Mouse (Mus musculus): ENCODE data around the gene Hoxb5. TPM values are rescaled to one million over a fixed set of nuclear protein-coding genes. Genes with fewer than 3 reads are reported as not detected.

The Hoxb5 gene
- polyA plus RNA-seq, 1 experiment from 2014 or later = 19.2 TPM

- no peak for ATAC-seq (ENCODE audit: low FRiP score, low TSS enrichment)
- H3K4me3 ChIP-seq (ENCODE audit: low read length) = no peak overlapping the region
- no peaks in the 10 kb centered on the region for H3K27me3 ChIP-seq (ENCODE audit: insufficient read depth, low read length)
- H3K36me3 ChIP-seq (ENCODE audit: insufficient read depth, low read length) = peaks cover 28% of the 10 kb centered on the region
- peaks cover 82% of the 10 kb centered on the region for H3K4me1 ChIP-seq (ENCODE audit: insufficient read depth, low read length)
- peak overlapping the region; percentile 99 for H3K27ac ChIP-seq (ENCODE audit: low read length)
- H3K4me2 ChIP-seq (replicated peaks; ENCODE audit: low read depth, low read length) = peak overlapping the region; percentile 50
- no peaks in the 10 kb centered on the region for H3K9me3 ChIP-seq (ENCODE audit: low read length)
- H3K9ac ChIP-seq (replicated peaks; ENCODE audit: low read length) = peak overlapping the region; percentile 64
- WGBS = 9% methylated on average over 4 of the region's 4 CpGs
These were observed 44.6 kb downstream of the Hoxb5 start for GRCm38 (mm10) chr11:96347717-96348116.

GRCm38 (mm10) chr11:96348141-96348928, 45.2 kb downstream of the Hoxb5 start:
- Histone ChIP-seq H3K27ac (ENCODE audit: low read length) (peak overlapping the region; percentile 99), H3K27me3 (ENCODE audit: insufficient read depth, low read length) (no peaks in the 10 kb centered on the region), H3K4me3 (ENCODE audit: low read length) (peak overlapping the region; percentile 14), H3K9me3 (ENCODE audit: low read length) (no peaks in the 10 kb centered on the region), H3K36me3 (ENCODE audit: insufficient read depth, low read length) (peaks cover 30% of the 10 kb centered on the region), H3K4me2 (replicated peaks; ENCODE audit: low read depth, low read length) (peak overlapping the region; percentile 50), H3K9ac (replicated peaks; ENCODE audit: low read length) (peak overlapping the region; percentile 64), H3K4me1 (ENCODE audit: insufficient read depth, low read length) (peaks cover 76% of the 10 kb centered on the region)
- 0 out of 2 replicates have a peak, but pooled peaks have one; percentile 10 for ATAC-seq (ENCODE audit: low FRiP score, low TSS enrichment)
- 13% methylated on average over 21 of the region's 21 CpGs for WGBS

- ATAC-seq (ENCODE audit: low FRiP score, low TSS enrichment) = no peak
- Histone ChIP-seq H3K4me2 (replicated peaks; ENCODE audit: low read depth, low read length) (peak overlapping the region; percentile 50), H3K9ac (replicated peaks; ENCODE audit: low read length) (peak overlapping the region; percentile 64), H3K4me1 (ENCODE audit: insufficient read depth, low read length) (peaks cover 70% of the 10 kb centered on the region), H3K36me3 (ENCODE audit: insufficient read depth, low read length) (peaks cover 27% of the 10 kb centered on the region), H3K4me3 (ENCODE audit: low read length) (peak overlapping the region; percentile 31), H3K27me3 (ENCODE audit: insufficient read depth, low read length) (no peaks in the 10 kb centered on the region), H3K27ac (ENCODE audit: low read length) (peak overlapping the region; percentile 99), H3K9me3 (ENCODE audit: low read length) (no peaks in the 10 kb centered on the region)
- 9% methylated on average over 3 of the region's 3 CpGs for WGBS
These were observed 45.9 kb downstream of the Hoxb5 start for GRCm38 (mm10) chr11:96348988-96349387.

GRCm38 (mm10) chr11:96349491-96350340, 46.6 kb downstream of the Hoxb5 start:
- peak overlapping the region; percentile 99 for H3K27ac ChIP-seq (ENCODE audit: low read length)
- peaks cover 64% of the 10 kb centered on the region for H3K4me1 ChIP-seq (ENCODE audit: insufficient read depth, low read length)
- WGBS = 3% methylated on average over 14 of the region's 14 CpGs
- peak overlapping the region; percentile 31 for H3K4me3 ChIP-seq (ENCODE audit: low read length)
- H3K4me2 ChIP-seq (replicated peaks; ENCODE audit: low read depth, low read length) = peak overlapping the region; percentile 50
- no peaks in the 10 kb centered on the region for H3K9me3 ChIP-seq (ENCODE audit: low read length)
- H3K27me3 ChIP-seq (ENCODE audit: insufficient read depth, low read length) = no peaks in the 10 kb centered on the region
- no peak for ATAC-seq (ENCODE audit: low FRiP score, low TSS enrichment)
- peaks cover 20% of the 10 kb centered on the region for H3K36me3 ChIP-seq (ENCODE audit: insufficient read depth, low read length)
- H3K9ac ChIP-seq (replicated peaks; ENCODE audit: low read length) = peak overlapping the region; percentile 64

DNA sequence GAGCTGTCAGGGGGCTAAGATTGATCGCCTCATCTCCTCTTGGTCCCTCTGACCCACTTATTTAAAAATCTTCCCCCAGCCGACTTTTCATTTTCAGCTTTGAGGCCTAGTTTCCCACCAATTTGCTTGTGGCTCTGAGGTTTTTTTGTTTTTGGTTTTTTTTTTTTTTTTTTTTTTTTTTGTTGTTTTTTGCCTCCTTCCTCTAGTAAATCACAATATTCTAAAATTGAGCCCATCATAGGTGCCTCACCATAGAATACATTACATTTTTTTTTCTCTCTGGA, 47.1 kb downstream of the Hoxb5 start, which contains the start of gene Hoxb2:
Gene Hoxb2, plus strand, starts transcription at position 185 of the 284 bp plus-strand sequence.
- Histone ChIP-seq H3K27me3 (ENCODE audit: insufficient read depth, low read length) (no peaks in the 10 kb centered on the region), H3K4me2 (replicated peaks; ENCODE audit: low read depth, low read length) (peak within 1 kb of the TSS; percentile 80), H3K4me3 (ENCODE audit: low read length) (peak within 1 kb of the TSS; percentile 73), H3K9me3 (ENCODE audit: low read length) (no peaks in the 10 kb centered on the region), H3K9ac (replicated peaks; ENCODE audit: low read length) (peak within 1 kb of the TSS; percentile 99), H3K4me1 (ENCODE audit: insufficient read depth, low read length) (peaks cover 63% of the 10 kb centered on the region), H3K27ac (ENCODE audit: low read length) (peak within 1 kb of the TSS; percentile 99), H3K36me3 (ENCODE audit: insufficient read depth, low read length) (peaks cover 17% of the 10 kb centered on the region)
- 14% methylated on average over 2 of the region's 2 CpGs for WGBS
- no peak for ATAC-seq (ENCODE audit: low FRiP score, low TSS enrichment)

GRCm38 (mm10) chr11:96350791-96351190, 47.7 kb downstream of the Hoxb5 start:
- WGBS = 28% methylated on average over 2 of the region's 2 CpGs
- peak overlapping the region; percentile 80 for H3K4me2 ChIP-seq (replicated peaks; ENCODE audit: low read depth, low read length)
- H3K9ac ChIP-seq (replicated peaks; ENCODE audit: low read length) = peak overlapping the region; percentile 99
- ATAC-seq (ENCODE audit: low FRiP score, low TSS enrichment) = no peak
- H3K27ac ChIP-seq (ENCODE audit: low read length) = peak overlapping the region; percentile 99
- peaks cover 58% of the 10 kb centered on the region for H3K4me1 ChIP-seq (ENCODE audit: insufficient read depth, low read length)
- H3K36me3 ChIP-seq (ENCODE audit: insufficient read depth, low read length) = peaks cover 16% of the 10 kb centered on the region
- no peaks in the 10 kb centered on the region for H3K9me3 ChIP-seq (ENCODE audit: low read length)
- peak overlapping the region; percentile 73; the same call in 1 of the 2 replicates for H3K4me3 ChIP-seq (ENCODE audit: low read length)
- no peaks in the 10 kb centered on the region for H3K27me3 ChIP-seq (ENCODE audit: insufficient read depth, low read length)

GRCm38 (mm10) chr11:96351312-96351711, 48.2 kb downstream of the Hoxb5 start:
- peaks cover 57% of the 10 kb centered on the region for H3K4me1 ChIP-seq (ENCODE audit: insufficient read depth, low read length)
- peak overlapping the region; percentile 99 for H3K27ac ChIP-seq (ENCODE audit: low read length)
- H3K9me3 ChIP-seq (ENCODE audit: low read length) = no peaks in the 10 kb centered on the region
- H3K4me3 ChIP-seq (ENCODE audit: low read length) = peak overlapping the region; percentile 73
- no peak for ATAC-seq (ENCODE audit: low FRiP score, low TSS enrichment)
- H3K27me3 ChIP-seq (ENCODE audit: insufficient read depth, low read length) = no peaks in the 10 kb centered on the region
- H3K9ac ChIP-seq (replicated peaks; ENCODE audit: low read length) = peak overlapping the region; percentile 99
- H3K36me3 ChIP-seq (ENCODE audit: insufficient read depth, low read length) = peaks cover 10% of the 10 kb centered on the region
- peak overlapping the region; percentile 80 for H3K4me2 ChIP-seq (replicated peaks; ENCODE audit: low read depth, low read length)
- 5% methylated on average over 11 of the region's 11 CpGs for WGBS

GRCm38 (mm10) chr11:96351831-96352230, 48.7 kb downstream of the Hoxb5 start:
- ATAC-seq (ENCODE audit: low FRiP score, low TSS enrichment) = peak; percentile 52
- Histone ChIP-seq H3K27ac (ENCODE audit: low read length) (peak overlapping the region; percentile 99), H3K27me3 (ENCODE audit: insufficient read depth, low read length) (no peaks in the 10 kb centered on the region), H3K4me2 (replicated peaks; ENCODE audit: low read depth, low read length) (peak overlapping the region; percentile 80), H3K9me3 (ENCODE audit: low read length) (no peaks in the 10 kb centered on the region), H3K36me3 (ENCODE audit: insufficient read depth, low read length) (peaks cover 5% of the 10 kb centered on the region; the same call in 1 of the 2 replicates), H3K9ac (replicated peaks; ENCODE audit: low read length) (peak overlapping the region; percentile 99), H3K4me3 (ENCODE audit: low read length) (peak overlapping the region; percentile 73), H3K4me1 (ENCODE audit: insufficient read depth, low read length) (peaks cover 52% of the 10 kb centered on the region)
- WGBS = 1% methylated on average over 22 of the region's 22 CpGs

DNA sequence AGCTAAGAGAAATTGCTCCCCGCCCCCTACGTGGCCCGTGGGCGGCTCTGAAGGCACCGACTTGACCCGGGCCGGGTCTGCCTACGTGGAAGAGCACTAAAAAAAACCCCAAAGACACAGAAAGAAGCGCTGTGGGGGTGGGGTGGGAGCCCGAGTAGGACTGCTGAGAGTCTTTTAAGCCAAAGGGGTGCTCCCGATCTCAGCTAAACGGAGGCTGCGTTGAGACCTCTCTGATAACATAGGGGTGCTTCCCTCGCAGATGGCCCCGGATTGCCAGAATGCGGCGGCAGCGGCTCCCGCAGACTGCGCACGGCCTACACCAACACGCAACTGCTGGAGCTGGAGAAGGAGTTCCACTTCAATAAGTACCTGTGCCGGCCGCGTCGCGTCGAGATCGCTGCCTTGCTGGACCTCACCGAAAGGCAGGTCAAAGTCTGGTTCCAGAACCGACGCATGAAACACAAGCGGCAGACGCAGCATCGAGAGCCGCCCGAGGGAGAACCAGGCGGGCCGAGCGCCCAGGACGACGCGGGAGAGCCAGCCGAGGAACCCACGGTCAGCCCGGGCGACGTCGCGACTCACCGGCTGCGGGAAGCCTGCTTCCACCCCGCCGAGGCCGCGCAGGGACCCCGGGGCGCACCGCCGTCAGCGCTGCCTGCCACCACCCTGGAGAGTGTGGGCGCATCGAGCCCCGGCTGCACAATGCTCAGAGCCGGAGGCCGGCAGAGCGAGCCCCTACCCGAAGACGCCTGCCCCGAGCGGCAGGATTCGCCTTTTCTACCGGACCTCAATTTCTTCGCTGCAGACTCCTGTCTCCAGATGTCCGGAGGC, 49.8 kb downstream of the Hoxb5 start:
- ATAC-seq (ENCODE audit: low FRiP score, low TSS enrichment) = 0 out of 2 replicates have a peak, but pooled peaks have one; percentile 8
- Histone ChIP-seq H3K27me3 (ENCODE audit: insufficient read depth, low read length) (no peaks in the 10 kb centered on the region), H3K4me2 (replicated peaks; ENCODE audit: low read depth, low read length) (peak overlapping the region; percentile 80), H3K4me1 (ENCODE audit: insufficient read depth, low read length) (peaks cover 45% of the 10 kb centered on the region), H3K4me3 (ENCODE audit: low read length) (peak overlapping the region; percentile 73), H3K27ac (ENCODE audit: low read length) (peak overlapping the region; percentile 99), H3K36me3 (ENCODE audit: insufficient read depth, low read length) (0 out of 2 replicates have a peak, but pooled peaks cover 5% of the 10 kb centered on the region), H3K9me3 (ENCODE audit: low read length) (no peaks in the 10 kb centered on the region), H3K9ac (replicated peaks; ENCODE audit: low read length) (peak overlapping the region; percentile 99)
- WGBS = under 1% methylated on average over 74 of the region's 75 CpGs
